Mouse (Mus musculus) stomach, embryonic 14.5 days (tissue): Measurements from ENCODE around the gene Aph1b. TPM values are rescaled to one million over a fixed set of nuclear protein-coding genes. Genes with fewer than 3 reads are reported as not detected.

ENCODE experiments used
- polyA plus RNA-seq: library from polyadenylated mRNA; unstranded; fragments of >200 nt; fragmentation: Nextera tagmentation; extraction: Ambion mirVana; gene quantifications from 2 replicates; pipeline ENCODE4 v1.2.1, GENCODE M21; 2014

The Aph1b gene
- polyA plus RNA-seq, 1 experiment from 2014 or later, result 11.7 TPM

Other genes starting within 250 kb of the Aph1b start
- gene Usp3, start 202.3 kb downstream of the Aph1b start, polyA plus RNA-seq, result 74.3 and 81.4 TPM in 2 replicates
- gene Car12, start 81.8 kb downstream of the Aph1b start, polyA plus RNA-seq, result 7.6 and 7.9 TPM in 2 replicates
- 0.93 and 1.3 TPM in 2 replicates for gene Gm10647, start 1.5 kb upstream of the Aph1b start, polyA plus RNA-seq
- 4.0 and 4.3 TPM in 2 replicates for gene Aph1c, start 39.2 kb upstream of the Aph1b start, polyA plus RNA-seq
- gene Rab8b, start 124.2 kb upstream of the Aph1b start, polyA plus RNA-seq, result 25.3 and 28.4 TPM in 2 replicates
- gene Rps27l, start 150.6 kb upstream of the Aph1b start, polyA plus RNA-seq, result 688 and 708 TPM in 2 replicates
- gene Lactb, start 180.0 kb upstream of the Aph1b start, polyA plus RNA-seq, result 11.7 and 12.4 TPM in 2 replicates